Mouse (Mus musculus): ENCODE measurements around the gene Sema4g. TPM values are rescaled to one million over a fixed set of nuclear protein-coding genes. Genes with fewer than 3 reads are reported as not detected.
A peak's percentile ranks its signal among the peaks of the same experiment; 100 is the strongest.
"Not testable (repeated sequence)": the region's sequence is repeated elsewhere in the genome, so short reads cannot be mapped to it uniquely, and the experiment has no call there.

Gene Sema4g
- polyA plus RNA-seq, 2 experiments, result 2.6 to 24.9 TPM

DNA sequence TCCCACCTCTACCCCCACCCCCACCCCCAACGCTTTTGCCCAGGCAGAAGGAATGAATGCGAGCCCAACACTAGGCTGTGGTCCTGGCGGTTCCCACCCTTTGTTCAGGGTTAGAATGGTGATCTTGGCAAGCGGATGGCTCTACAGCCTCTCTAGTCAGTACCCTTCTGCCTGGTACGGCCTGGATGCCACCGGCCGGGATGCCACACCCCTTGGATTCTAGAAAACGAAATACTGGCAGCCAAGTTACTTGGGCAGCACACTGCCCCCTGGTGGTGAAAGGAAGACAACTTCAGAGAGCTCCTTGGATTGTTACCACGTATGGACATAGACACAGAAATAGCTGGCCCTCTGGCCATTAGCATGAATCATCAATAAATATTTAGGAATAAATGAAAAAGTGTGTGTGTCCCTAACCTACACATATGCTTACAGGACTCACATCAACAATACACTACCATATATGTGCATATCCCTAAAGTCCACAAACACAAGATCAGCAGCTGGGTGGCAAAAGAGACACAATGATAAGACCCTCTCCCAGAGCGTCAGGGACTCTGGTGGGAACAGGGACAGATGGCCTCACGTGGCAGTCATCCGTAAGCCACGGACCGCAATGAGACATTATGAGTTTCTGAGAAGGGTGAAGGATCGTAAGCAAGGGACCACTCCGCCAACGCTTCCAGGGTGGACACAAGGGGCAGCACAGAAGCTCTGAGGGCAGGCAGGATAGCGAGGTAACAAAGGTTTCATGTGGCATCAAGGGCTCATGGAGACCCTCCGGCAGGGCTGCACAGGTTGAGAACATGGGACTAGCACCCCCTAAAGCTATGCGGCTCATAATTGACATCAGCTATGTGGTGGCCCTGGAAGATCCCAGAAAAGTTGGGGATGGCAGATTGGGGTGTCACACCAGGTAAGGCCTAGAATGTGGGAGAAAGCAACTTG lies 42.1 kb downstream of the Sema4g start:
- Histone ChIP-seq H3K27ac (no peak overlapping the region), H3K9ac (replicated peaks) (no peak overlapping the region), H3K4me2 (ENCODE audit: low read depth) (peak overlapping the region; percentile 56), H3K27me3 (ENCODE audit: control insufficient read depth, insufficient read depth, low read length) (no peaks in the 10 kb centered on the region), H3K4me1 (replicated peaks; ENCODE audit: control insufficient read depth in 2 of 2, insufficient read depth in 2 of 2, low read length in 1 of 2) (peaks cover 0 to 2% of the 10 kb centered on the region in 2 experiments; a peak in 1 of 4 replicates), H3K36me3 (replicated peaks; ENCODE audit: control insufficient read depth, insufficient read depth, low read depth) (no peaks in the 10 kb centered on the region; the same call in 1 of the 2 replicates), H3K4me3 (ENCODE audit: insufficient read depth in 1 of 2, low read depth in 2 of 2, low read length in 2 of 2) (no peak overlapping the region), H3K9me3 (ENCODE audit: control insufficient read depth, low read length) (no peaks in the 10 kb centered on the region)
- DNase-seq (ENCODE audit: low read depth in 3 of 3, low spot score in 3 of 3), result peak in 2 of 3 experiments; percentile 62 to 76
- WGBS (ENCODE audit: insufficient replicate concordance), result 37% methylated on average over 20 of the region's 20 CpGs
- ATAC-seq (ENCODE audit: insufficient read depth), result no peak
- TF ChIP-seq CTCF (IDR thresholded peaks at IDR 0.05; ENCODE audit: low read depth) (peak; percentile 92), EP300 (IDR thresholded peaks at IDR 0.05; ENCODE audit: low read depth) (no peak)

- no peak overlapping the region for H3K4me2 ChIP-seq (ENCODE audit: low read depth)
- no peaks in the 10 kb centered on the region for H3K27me3 ChIP-seq (ENCODE audit: control insufficient read depth, insufficient read depth, low read length)
- no peak overlapping the region for H3K27ac ChIP-seq
- H3K4me3 ChIP-seq (ENCODE audit: insufficient read depth in 1 of 2, low read depth in 2 of 2, low read length in 2 of 2), result no peak overlapping the region
- TF ChIP-seq EP300 (IDR thresholded peaks at IDR 0.05; ENCODE audit: low read depth), result no peak
- peak; percentile 87 for TF ChIP-seq CTCF (IDR thresholded peaks at IDR 0.05; ENCODE audit: low read depth)
- ATAC-seq (ENCODE audit: insufficient read depth), result peak; percentile 22; the same call in 1 of the 2 replicates
- WGBS (ENCODE audit: insufficient replicate concordance), result 22% methylated on average over 4 of the region's 4 CpGs
- H3K9ac ChIP-seq (replicated peaks), result no peak overlapping the region
- H3K36me3 ChIP-seq (replicated peaks; ENCODE audit: control insufficient read depth, insufficient read depth, low read depth), result no peaks in the 10 kb centered on the region
- DNase-seq (ENCODE audit: low read depth in 3 of 3, low spot score in 3 of 3), result no peak
- no peaks in the 10 kb centered on the region for H3K9me3 ChIP-seq (ENCODE audit: control insufficient read depth, low read length)
- peaks cover 0 to 2% of the 10 kb centered on the region in 2 experiments; a peak in 1 of 4 replicates for H3K4me1 ChIP-seq (replicated peaks; ENCODE audit: control insufficient read depth in 2 of 2, insufficient read depth in 2 of 2, low read length in 1 of 2)
Observed at GRCm38 (mm10) chr19:45031780-45032179, 42.9 kb downstream of the Sema4g start.

- Histone ChIP-seq H3K4me3 (ENCODE audit: insufficient read depth in 1 of 2, low read depth in 2 of 2, low read length in 2 of 2) (no peak overlapping the region), H3K27me3 (ENCODE audit: control insufficient read depth, insufficient read depth, low read length) (no peaks in the 10 kb centered on the region), H3K36me3 (replicated peaks; ENCODE audit: control insufficient read depth, insufficient read depth, low read depth) (no peaks in the 10 kb centered on the region), H3K27ac (no peak overlapping the region), H3K4me2 (ENCODE audit: low read depth) (no peak overlapping the region), H3K9ac (replicated peaks) (no peak overlapping the region), H3K4me1 (replicated peaks; ENCODE audit: control insufficient read depth in 2 of 2, insufficient read depth in 2 of 2, low read length in 1 of 2) (peaks cover 0 to 2% of the 10 kb centered on the region in 2 experiments; a peak in 1 of 4 replicates), H3K9me3 (ENCODE audit: control insufficient read depth, low read length) (no peaks in the 10 kb centered on the region)
- DNase-seq (ENCODE audit: low read depth in 3 of 3, low spot score in 3 of 3), result no peak
- TF ChIP-seq CTCF (IDR thresholded peaks at IDR 0.05; ENCODE audit: low read depth), result peak; percentile 45
- TF ChIP-seq EP300 (IDR thresholded peaks at IDR 0.05; ENCODE audit: low read depth), result no peak
- WGBS (ENCODE audit: insufficient replicate concordance), result 51% methylated on average over 17 of the region's 17 CpGs
- no peak for ATAC-seq (ENCODE audit: insufficient read depth)
Observed at GRCm38 (mm10) chr19:45032570-45033332, 43.9 kb downstream of the Sema4g start.

DNA sequence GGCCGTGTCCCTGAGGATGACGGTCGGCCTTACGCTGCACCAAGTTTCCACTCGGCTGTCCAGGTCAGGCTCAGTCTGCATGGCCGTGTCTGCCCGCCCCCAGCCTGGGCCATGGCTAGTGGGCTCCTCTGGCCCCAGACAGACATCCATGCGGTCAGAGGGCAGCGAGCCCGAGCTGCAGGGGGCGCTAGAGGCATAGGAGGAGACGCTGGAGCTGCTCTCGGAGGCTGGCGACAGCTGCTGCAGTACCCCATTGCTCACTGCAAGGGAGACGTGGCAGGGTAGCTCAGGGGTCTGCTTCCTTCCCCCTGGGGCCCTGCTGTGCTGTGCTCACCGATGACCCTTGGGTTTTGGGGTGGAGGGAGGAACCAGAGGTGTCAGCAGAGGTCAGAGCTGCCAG lies 48.0 kb downstream of the Sema4g start:
- Histone ChIP-seq H3K4me3 (ENCODE audit: insufficient read depth in 1 of 2, low read depth in 2 of 2, low read length in 2 of 2) (no peak overlapping the region), H3K4me1 (replicated peaks; ENCODE audit: control insufficient read depth in 2 of 2, insufficient read depth in 2 of 2, low read length in 1 of 2) (no peaks in the 10 kb centered on the region), H3K9ac (replicated peaks) (no peak overlapping the region), H3K9me3 (ENCODE audit: control insufficient read depth, low read length) (no peaks in the 10 kb centered on the region), H3K36me3 (replicated peaks; ENCODE audit: control insufficient read depth, insufficient read depth, low read depth) (no peaks in the 10 kb centered on the region), H3K27me3 (ENCODE audit: control insufficient read depth, insufficient read depth, low read length) (peaks cover 2% of the 10 kb centered on the region), H3K27ac (no peak overlapping the region), H3K4me2 (ENCODE audit: low read depth) (no peak overlapping the region)
- 25% methylated on average over 16 of the region's 16 CpGs for WGBS (ENCODE audit: insufficient replicate concordance)
- ATAC-seq (ENCODE audit: insufficient read depth), result 0 out of 2 replicates have a peak, but pooled peaks have one; percentile 19
- no peak for DNase-seq (ENCODE audit: low read depth in 3 of 3, low spot score in 3 of 3)
- peak; percentile 88 for TF ChIP-seq CTCF (IDR thresholded peaks at IDR 0.05; ENCODE audit: low read depth)
- TF ChIP-seq EP300 (IDR thresholded peaks at IDR 0.05; ENCODE audit: low read depth), result no peak

DNA sequence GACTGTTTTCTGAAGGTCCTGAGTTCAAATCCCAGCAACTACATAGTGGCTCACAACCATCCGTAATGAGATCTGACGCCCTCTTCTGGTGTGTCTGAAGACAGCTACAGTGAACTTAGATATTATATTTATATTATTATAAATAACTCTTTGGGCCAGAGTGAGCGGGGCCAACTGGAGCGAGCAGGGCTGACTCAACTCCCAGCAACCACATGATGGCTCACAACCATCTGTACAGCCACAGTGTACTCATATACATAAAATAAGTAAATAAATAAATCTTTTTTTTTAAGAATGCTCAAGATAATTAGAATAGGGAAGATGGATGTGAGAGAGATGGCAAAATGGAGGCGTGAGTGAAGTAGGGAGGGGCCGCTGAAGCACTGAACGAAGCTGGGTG lies 49.3 kb downstream of the Sema4g start:
- H3K27ac ChIP-seq; ATAC-seq (ENCODE audit: insufficient read depth); H3K36me3 ChIP-seq (replicated peaks; ENCODE audit: control insufficient read depth, insufficient read depth, low read depth); H3K9ac ChIP-seq (replicated peaks); H3K9me3 ChIP-seq (ENCODE audit: control insufficient read depth, low read length); H3K4me3 ChIP-seq (ENCODE audit: insufficient read depth in 1 of 2, low read depth in 2 of 2, low read length in 2 of 2); H3K4me1 ChIP-seq (replicated peaks; ENCODE audit: control insufficient read depth in 2 of 2, insufficient read depth in 2 of 2, low read length in 1 of 2); H3K4me2 ChIP-seq (ENCODE audit: low read depth); H3K27me3 ChIP-seq (ENCODE audit: control insufficient read depth, insufficient read depth, low read length); DNase-seq (ENCODE audit: low read depth in 3 of 3, low spot score in 3 of 3): not testable (repeated sequence)
- WGBS (ENCODE audit: insufficient replicate concordance), result 73% methylated on average over 7 of the region's 7 CpGs
